Mouse (Mus musculus) stomach, embryonic 15.5 days (tissue): ENCODE results near the gene Khdc1a. TPM values are rescaled to one million over a fixed set of nuclear protein-coding genes. Genes with fewer than 3 reads are reported as not detected.

Experiments
- polyA plus RNA-seq: library from polyadenylated mRNA; unstranded; fragments of >200 nt; fragmentation: Nextera tagmentation; extraction: Ambion mirVana; gene quantifications from 2 replicates; pipeline ENCODE4 v1.2.1, GENCODE M21; 2015

The Khdc1a gene
- polyA plus RNA-seq, 1 experiment from 2014 or later = not detected

Other genes with a start within 250 kb of the Khdc1a start
- gene Tmem14a, start 131.1 kb upstream of the Khdc1a start, polyA plus RNA-seq = 12.1 and 16.2 TPM in 2 replicates
- gene Gsta3, start 109.1 kb upstream of the Khdc1a start, polyA plus RNA-seq = 18.5 and 21.5 TPM in 2 replicates
- gene Khdc1c, start 18.7 kb downstream of the Khdc1a start, polyA plus RNA-seq = not detected in 2 replicates
- 0.05 and 0.14 TPM in 2 replicates for gene Khdc1b, start 33.9 kb downstream of the Khdc1a start, polyA plus RNA-seq